Mouse (Mus musculus) testis, postnatal 10 days (tissue): ENCODE results near the gene Prdm5.

Experiments
- DNase-seq: peaks from one replicate; pipeline ENCODE4 v3.0.0; 2021; ENCODE audit warnings: low spot score

Prdm5 gene

DNA sequence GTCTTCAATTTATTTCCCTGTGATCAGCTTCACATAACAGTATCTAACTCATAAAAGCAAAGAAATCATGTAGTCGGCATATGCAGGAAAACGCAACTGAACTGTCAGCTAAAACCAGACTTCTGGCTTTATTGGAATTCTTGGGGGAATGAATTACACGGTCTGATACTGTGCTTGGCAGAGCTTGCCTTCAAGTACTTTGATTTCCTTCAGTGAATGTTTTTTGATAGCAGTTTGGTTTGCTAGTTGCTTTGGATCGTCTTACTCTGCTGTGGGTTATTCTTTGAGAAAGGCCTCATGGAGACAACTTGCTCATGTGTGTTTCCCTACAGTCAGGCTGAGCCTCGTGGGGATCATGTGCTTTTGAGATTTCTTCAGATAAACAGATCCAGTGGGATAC is 52.7 kb downstream of the Prdm5 start:
- DNase-seq: no peak

DNA sequence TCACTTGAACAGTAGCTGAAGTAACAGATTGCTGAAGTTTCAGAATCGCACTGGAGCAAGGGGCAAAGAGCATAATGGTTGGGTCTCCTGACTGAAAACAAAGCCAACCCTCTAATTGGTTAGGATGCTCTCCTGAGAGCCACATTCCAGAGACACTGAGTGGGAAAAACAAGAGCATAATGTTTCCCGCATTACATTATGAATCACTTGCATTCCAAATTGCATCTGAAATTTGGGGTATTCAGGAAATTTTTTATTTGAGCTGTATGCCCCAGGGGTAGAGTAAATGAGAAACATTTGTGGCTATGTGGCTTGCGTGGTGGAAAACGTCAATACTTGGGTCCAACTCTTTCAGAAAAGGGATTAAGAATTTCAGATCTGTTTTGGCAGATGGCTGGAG is 55.2 kb downstream of the Prdm5 start:
- DNase-seq: no peak

DNA sequence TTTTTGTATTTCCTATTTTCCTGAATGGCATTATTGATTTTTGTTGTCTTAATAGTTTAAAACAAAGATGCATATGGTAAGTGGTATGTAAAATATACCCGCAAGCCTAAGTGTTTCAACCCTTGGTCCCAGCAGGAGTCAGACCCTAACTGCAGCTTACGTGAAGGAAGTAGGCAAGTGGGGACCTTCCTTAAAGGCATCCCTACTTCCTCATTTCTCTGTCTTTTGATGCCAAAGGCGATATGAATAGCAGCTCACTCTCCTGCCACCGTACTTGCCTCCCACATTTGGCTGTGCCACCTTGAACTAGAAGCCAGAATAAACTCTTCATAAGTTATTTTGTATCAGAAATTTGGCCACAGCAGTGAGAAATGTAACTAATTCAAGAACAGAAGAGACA is 63.8 kb downstream of the Prdm5 start:
- DNase-seq: no peak

DNA sequence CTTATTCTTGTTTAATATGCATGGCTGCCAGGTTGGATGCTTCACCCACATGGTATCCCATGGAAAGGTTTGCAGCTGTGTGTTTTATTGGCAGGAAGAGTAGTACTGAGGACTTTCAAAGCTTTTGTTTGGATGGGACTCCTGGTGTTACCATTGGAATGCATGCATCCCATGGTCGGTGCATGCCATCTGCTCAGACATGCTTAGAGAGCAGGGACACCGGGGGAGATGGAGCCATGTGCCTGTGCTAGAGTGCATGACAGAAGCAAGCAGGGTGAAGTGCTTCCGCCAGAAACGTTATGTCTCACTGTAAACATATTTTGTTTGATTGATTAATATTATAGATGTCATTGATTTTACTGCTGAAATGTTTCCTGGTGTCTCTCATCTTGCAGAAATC is 70.3 kb downstream of the Prdm5 start:
- no peak for DNase-seq

DNA sequence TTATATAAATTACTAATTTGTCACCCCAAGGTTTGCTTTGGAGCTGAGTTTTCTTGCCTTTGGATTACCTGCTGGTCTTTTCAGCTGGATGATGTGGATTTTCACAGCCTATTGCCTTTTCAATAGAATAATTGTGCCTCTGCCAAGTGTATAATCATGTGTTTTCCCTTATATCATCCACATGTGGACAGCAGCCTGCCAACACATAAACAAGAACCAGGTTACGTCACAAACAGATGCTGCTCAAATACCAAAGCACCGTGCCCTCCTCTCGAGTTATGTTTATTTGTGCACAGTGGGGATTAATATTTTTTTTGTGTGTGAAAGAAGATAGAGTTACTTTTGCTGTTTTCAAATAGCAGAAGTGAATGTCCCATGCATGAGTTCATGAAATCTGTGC is 70.9 kb downstream of the Prdm5 start:
- DNase-seq: no peak

DNA sequence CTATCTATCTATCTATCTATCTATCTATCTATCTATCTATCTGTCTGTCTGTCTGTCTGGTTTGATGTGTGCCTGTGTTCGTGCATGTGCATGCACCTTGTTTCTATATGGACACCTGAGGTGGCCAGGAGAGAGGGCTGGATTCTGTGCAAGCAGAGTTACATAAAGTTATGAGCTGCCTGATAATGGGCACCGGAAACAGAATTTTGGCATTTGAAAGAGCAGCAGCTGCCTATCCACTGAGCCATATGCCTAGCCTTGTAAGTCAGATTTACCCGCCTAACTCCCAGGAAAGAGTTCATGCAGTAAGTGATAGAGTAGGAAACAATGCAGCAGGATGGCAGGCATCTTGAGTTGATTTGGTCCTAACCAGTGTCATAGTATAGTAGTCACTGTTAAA is 71.4 kb downstream of the Prdm5 start:
- DNase-seq: no peak

DNA sequence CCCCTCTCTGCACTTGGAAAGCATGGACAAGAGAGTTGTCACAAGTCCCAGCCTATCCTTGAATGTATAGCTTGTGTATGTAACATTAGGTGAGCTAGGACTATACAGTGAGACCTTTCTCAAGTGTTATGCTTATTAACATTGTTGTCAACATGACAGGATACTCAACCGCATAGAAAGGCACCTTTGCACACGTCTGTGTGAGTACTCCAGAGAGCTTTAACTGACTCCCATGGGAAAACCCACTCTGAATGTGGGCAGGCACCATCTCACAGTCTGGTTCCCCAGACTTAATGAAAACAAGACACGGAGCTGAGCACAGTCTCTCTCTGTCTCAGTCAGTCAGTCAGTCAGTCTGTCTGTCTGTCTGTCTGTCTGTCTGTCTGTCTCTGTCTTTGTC is 75.2 kb downstream of the Prdm5 start:
- no peak for DNase-seq

DNA sequence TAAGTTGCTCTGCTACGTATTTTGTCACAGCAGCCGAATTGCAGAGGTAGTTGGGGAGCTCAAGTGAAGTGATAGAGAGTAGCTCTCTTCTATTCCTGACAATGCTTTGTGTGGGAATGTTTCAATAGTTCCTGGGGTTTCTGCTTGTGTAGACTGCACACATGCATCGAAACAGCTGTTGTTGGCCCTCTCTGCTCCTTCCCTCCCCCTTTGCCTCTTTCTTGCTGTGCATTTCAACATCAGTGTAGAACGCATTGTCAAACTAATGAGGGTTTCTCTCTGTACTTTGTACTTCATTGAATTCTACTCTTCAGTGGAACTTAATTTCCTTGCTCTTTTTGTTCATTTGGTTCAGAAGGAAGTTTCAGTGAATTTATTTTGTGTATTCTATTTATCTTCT is 75.8 kb downstream of the Prdm5 start:
- DNase-seq: no peak

DNA sequence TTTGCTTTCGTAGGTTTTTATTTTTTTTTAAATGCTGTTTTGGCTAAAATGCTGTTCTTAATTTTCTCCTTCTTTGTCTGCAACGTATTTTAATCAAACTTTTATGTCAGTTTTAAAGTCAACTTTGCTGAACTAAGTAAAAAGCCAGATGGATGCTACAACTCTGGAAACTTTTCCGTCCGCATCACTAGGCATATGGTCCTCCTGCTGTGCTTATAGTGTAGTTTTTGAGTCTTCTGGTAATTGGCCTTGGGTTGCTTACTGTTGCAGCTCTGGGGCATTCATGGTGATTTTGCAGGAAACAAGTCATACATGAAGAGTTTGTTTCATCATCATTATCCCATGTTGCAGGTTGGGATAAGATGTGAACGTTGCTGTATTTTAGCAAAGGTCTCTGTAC is 81.8 kb downstream of the Prdm5 start:
- no peak for DNase-seq

DNA sequence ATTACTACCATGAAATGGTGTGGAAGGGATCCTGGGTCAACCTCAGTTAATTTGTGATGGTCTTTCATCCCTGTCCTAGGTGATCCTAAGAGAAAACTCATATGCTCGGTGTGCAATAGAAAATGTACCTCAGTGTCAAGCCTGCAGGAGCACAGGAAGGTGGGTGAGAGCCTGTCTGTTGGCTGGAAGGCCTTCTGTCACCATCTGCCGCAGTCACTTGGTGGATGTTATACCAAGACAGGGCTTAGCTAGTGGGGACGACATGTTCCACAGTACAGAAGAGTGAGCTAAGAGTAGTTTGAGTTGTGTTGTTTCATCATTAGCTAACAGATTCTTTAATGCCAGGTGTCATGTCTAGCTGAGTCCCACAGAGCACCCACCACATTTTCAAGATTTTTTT is 84.0 kb downstream of the Prdm5 start:
- no peak for DNase-seq

DNA sequence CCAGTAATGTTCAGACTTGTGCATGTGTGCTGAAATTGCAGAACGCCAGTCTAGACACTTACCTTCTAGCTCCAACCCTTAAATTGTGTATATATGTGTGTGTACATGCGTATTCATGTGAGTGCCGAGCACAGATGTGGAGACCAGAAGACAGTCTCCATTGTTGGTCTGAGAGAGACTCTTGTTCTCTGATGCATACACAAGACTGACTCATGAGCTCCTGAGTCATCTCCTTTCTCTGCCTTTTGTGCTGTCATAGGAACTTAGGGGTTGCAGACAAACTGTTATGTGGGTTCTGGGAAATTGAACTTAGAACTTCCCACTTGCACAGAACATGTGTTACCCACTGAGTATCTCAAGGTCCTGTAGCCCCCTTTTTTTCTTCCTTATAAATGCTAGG is 85.4 kb downstream of the Prdm5 start:
- DNase-seq: no peak

DNA sequence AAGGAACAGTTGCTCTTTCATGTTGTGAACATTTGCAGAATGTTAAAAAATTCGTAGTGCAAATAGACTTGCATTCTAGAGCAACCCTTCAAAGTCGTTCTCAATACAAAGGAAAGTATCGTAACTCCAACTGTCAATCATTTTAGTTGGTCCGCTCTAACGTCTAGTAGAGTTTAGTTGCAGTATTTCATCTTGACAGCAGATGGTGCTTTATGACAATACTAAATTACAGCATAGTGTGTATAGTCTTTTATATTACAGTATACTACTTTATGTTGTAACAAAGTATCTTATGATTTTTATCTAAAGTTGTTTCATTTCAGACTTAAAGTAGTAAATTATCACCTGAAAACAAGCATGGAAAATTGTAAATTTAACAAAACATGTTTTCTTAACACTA is 86.1 kb downstream of the Prdm5 start:
- DNase-seq: no peak

DNA sequence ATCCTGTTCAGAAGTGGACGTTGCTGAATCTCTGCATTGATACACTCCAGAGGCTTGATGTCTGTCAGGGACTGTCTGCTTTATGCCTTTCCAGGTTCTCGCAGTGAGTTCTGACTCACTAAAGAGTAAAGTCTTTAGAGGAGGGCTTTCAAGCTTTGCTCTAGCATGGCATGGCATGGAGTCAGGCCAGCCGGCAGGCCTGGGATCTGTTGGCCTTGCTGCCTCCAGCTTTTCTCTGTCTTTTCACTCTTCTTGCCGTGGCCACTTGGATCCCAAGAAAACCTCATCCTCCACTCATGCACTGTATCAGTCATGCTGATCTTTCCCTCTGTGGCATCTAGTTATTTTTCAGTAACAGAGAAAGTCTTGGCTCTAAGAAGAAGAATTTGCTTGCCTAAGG is 87.1 kb downstream of the Prdm5 start:
- no peak for DNase-seq

DNA sequence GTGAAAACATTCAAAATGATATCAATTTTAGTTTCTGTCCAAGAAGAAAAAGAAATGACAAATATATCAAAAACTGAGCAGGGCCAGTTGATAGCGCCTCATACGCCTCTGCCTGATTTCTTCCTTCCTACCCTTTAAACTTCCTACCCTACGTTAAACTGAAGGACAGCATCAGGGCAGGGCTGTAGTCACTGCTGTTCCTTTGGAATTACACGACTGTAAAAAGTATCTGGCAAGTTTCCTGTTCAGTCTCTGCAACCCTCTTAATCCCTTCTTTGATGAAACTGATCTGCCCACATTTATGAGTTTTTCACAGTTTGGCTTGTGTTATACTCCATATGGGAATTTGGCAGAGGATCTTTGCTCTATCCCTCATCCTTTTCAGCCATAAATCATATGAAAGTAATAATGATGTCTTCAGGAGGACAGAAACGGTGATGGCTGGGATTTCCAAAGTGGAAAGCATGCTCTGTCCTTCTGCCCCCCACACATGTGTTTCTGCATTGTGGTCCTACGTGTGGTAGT is 93.0 kb downstream of the Prdm5 start:
- no peak for DNase-seq

DNA sequence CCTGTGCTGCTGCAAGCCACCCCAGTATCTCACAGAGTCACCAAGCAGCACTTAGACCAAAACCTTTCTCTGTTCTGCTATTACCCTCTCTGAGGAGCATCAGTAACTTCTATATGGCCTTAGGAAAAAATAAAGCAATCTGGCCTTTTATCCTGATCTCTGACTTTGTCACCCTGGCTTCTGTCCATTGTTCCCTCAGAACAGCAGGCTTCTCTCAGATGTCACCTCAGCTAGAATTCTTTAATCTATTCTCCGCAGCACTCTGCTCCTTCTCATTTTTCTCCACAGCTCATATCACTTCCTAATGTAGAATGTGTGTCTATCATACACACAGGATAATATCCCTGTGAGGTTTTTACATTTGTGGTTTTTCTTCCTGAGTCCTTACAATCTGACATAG is 99.5 kb downstream of the Prdm5 start:
- DNase-seq: no peak

DNA sequence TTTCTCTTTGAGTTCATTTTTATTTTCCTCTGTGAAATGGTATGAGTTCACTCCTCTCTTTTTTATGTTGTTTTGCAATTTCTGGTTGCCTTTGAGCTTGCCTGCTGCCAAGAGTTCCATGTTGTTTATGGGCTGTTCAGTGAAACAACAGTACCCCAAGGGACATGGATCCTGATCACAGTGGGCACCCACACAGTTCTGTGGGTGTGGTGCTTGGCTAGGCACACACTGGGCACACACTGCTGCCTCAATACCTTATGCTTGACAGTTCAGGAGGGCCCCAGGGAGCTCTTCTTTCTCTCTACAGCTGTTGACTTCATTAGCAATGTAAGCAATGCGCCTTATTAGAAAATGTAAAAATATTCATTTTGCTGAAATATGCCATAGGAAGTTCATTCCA is 110.0 kb downstream of the Prdm5 start:
- no peak for DNase-seq

DNA sequence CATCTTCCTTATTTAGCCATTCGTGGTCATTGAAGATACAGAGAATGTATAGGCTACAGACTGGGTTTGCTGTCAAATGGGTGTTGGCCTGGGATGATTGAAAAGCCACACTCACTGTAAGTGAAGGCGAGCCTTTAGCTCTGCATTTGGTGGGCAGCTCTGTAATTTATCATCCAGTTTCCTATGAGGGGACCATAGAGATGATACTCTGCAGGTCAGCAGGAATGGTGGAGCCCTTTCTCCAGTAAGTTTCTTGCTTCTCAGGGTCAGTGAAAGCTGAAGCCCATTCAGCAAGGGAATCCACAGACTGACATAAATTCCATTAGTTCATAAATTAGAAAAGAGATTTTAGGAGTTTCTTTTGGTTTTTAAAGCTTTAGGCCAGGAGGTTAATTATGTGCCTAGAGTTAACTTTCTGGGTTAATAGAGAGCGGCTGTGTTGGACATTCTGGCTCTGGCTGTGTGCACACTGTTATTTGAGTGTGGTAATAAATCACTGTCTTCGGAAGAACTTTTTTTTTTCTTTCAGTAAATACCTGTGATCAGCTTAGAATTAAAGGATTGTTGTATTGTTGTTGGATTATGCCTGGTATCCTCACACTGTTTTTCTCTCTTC is 113.4 kb downstream of the Prdm5 start:
- DNase-seq: no peak

DNA sequence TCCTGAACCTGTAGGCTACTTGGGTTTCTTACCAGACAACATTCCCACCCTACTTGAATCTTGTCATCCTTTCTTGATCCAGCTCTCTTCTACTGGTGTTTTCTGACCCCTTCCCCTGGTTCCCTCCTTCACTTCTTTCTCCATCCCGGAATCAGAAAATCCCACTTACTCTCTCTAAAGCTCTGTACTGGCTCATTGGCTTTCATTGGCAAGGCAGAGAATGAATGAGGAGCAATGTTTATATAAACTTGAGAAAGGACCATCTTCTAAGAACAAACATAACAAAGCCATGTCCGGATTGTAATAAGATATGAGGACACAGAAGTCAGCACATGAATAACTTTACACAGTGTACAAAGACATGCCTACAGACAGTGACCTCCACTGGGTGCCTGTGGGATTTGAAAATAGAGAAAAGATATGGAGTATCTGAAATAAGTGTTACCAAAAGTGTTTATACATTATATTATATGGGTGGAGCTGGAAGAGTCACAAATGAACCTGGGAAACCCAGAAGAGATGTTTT is 127.9 kb downstream of the Prdm5 start:
- DNase-seq: no peak

DNA sequence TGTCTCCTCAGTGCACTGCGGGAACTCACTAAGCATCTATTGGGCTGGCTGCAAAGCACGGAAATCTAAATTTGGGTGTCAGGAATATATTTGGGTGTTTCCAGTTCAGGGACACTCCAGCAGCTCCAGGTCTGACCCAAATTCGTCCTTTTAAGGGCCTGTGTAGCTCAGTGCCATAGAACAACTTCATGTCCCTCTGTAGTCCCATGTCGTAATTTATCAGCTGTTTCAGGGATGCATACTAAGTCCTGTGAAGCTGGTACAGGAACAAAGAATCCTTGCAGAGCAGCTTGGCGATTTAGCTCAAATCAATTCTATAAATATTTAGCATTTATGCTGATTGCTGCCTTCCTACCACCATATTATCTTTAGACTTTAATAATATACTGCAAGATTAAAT is 136.6 kb downstream of the Prdm5 start:
- DNase-seq: no peak

DNA sequence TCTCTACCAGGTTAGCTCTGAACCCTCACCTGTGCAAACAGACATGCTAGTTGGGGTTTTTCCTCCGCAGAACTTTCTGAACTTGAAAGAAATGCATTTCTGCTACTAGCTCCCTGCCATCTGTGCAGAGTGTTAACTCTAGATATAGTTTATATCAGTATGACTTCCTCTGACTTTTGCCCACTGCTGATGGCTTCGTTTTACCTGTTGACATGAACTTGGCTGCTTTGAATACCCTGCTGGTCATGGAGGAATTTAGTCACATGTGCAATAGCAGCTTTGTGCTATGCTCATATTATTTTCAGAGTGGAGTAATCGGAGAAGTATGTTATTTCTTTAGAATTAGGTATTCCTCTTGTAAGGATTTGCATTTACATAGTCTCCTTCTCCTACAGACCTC is 142.9 kb downstream of the Prdm5 start:
- DNase-seq: no peak

DNA sequence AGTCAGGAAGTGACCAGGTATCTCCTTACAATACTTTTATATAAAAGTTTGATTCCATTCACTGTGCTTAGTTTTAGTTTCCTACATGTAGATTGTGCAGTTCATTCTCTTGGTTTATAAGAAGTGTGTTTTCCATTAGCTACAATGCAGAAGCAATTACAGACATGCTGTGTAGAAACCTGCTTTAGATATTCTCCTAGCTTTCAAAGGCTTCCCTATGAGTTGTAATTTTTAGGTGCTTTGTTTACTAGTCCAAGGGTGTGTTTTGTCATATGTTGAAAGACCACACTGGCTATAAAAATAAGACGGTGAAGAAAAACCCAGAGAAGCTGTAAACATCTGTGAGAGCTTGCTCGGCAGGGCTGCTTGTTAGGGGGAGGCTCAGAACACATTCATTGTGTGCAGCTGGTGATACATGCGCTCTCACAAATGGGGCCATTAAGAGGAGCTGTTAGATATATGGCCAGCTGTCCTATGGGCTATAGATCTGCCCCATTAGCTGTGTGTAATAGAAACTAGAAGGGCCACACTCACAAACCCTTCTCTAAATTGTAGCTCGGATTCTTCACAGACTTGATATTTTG is 144.8 kb downstream of the Prdm5 start:
- DNase-seq: no peak

DNA sequence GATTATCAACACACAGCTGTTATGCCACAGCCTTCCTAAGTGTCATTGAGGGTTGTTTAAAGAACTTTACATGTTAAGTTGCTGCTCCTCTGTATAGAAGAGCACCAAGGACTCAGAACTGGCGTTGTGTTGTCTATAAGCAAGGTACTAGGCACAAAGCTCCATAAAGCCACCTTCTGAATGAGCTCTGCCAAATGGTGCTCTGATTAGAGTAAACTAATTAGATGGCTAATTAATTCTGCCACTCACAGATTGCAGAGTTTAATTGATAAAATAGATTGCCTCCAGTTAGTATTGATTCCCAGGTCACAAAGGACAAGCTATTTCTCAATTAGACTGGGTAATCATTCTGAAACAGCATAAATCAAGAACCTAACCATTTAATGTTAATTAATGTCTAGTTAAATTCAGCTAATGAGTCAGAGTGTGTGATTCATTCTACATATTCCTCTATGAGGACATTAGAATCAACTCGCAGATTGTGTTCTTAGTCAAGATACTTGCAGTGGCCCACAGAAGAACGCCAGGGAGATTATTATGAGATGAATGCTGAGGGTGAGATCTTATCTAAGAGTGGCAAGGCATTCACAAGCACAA is 147.0 kb downstream of the Prdm5 start:
- DNase-seq: no peak

DNA sequence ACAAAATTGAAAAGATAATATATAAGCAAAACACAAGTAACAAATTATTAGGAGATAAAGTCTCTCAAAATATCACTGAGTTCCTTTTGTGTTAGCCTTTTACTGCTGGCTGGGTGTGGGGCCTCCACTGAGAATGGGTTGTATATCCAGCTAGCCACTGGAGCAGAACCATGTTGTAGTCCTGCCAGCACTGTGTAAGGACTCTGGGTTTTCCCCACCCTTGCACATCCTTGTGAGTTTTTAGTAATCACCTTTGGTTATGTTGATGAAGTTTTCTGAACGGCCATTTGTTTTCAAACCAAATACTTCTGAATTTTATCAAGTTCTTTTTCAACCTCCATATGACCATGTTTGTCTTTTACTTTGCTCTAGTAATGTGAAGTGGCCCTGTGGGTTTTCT is 151.7 kb downstream of the Prdm5 start:
- DNase-seq: no peak

DNA sequence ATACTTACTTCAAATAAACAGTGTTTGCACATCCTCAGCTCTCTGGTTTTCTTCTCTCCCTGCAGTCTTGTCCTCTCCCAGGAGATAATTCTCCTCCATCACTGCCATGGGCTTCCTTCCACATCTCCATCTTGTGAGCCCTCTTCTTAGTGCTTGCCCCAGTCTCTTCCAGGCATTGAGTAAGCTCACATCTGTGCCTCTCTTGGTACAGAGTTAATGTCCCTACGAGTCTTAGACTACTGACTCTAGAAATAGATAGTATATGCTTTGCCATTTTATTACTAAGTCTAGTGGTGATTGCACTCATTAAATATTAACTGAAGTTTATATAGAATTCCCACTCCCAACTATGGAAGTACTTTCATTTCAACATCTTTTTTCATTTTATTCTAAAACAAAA is 154.0 kb downstream of the Prdm5 start:
- DNase-seq: no peak
